Mouse (Mus musculus): ENCODE results near the gene Mpped1. TPM values are rescaled to one million over a fixed set of nuclear protein-coding genes. Genes with fewer than 3 reads are reported as not detected.
A peak's percentile ranks its signal among the peaks of the same experiment; 100 is the strongest.

Mpped1 gene
- polyA plus RNA-seq, 1 experiment from 2014 or later, result 30.6 TPM

DNA sequence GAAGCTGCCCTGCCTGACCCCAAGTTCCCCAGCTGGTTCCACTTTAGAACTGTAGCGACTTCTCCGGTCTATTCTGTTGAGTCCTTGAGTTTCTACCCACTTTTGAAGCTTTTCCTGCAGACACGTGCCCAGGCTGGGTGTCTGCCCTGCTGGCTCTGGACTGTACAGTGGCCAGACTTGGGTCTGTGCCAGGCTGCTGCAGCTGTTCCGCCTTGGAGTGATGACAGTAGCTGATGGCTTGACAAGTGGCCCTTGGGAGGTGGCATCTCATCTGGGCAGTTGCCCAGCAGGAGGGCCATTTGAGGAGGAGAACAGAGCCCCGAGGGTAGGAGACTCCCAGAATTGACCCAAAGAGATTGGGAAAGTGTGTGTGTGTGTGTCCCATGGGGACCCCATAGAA is 6.8 kb upstream of the Mpped1 start:
- WGBS, result 77% methylated on average over 5 of the region's 5 CpGs
- no peak for ATAC-seq (ENCODE audit: low FRiP score)
- H3K9ac ChIP-seq, result no peak overlapping the region
- H3K4me3 ChIP-seq (replicated peaks), result no peak overlapping the region
- no peak overlapping the region for H3K27ac ChIP-seq
- H3K4me1 ChIP-seq, result peaks cover 3% of the 10 kb centered on the region; the same call in 1 of the 2 replicates
- H3K4me2 ChIP-seq, result no peak overlapping the region
- H3K36me3 ChIP-seq (replicated peaks), result no peaks in the 10 kb centered on the region
- no peaks in the 10 kb centered on the region for H3K9me3 ChIP-seq
- H3K27me3 ChIP-seq, result peaks cover 20% of the 10 kb centered on the region

DNA sequence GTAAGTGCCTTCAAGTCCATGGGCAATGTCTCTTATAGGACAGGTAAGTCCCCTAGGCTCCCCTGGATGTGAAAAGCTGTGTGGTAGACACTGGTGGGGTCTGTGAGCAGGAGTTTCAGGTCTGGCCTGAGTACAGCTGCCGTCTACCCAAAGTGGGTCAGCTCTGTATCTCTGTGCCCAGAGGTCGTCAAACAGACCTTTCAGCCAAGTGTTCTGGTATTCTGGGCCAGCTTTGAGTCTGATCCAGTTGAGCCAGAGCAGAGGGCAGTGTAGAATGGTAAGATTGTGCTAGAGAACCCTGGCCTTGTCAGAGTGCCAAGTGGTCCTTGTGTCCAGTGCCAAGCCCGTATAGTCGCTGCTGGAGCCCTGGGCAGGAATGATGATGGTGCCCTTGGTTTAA is 6.3 kb upstream of the Mpped1 start:
- 91% methylated on average over 4 of the region's 4 CpGs for WGBS
- Histone ChIP-seq H3K4me1 (peaks cover 3% of the 10 kb centered on the region; the same call in 1 of the 2 replicates), H3K27me3 (peaks cover 23% of the 10 kb centered on the region), H3K9ac (no peak overlapping the region), H3K9me3 (no peaks in the 10 kb centered on the region), H3K36me3 (replicated peaks) (no peaks in the 10 kb centered on the region), H3K4me3 (replicated peaks) (no peak overlapping the region), H3K4me2 (no peak overlapping the region), H3K27ac (no peak overlapping the region)
- no peak for ATAC-seq (ENCODE audit: low FRiP score)

DNA sequence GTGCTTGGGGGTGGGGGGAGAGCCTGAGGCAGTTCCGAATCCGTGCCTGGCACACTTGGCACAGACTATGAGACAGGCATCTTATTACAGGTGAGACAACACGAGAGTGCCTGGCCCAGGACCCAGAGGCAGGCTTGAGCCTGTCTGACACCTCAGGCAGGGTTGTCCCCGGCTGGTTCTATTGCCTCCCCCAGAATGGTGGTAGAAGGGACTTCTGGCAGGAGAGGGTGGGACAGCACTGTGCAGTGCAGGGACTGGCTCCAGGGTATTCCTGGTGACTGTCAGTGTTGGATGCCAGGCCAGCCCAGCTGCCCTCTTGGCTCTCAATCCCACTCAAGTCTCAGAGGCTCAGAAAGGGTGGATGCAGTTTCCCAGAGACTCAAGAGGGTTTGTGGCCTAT is 4.3 kb upstream of the Mpped1 start:
- H3K4me2 ChIP-seq, result no peak overlapping the region
- H3K27ac ChIP-seq, result no peak overlapping the region
- ATAC-seq (ENCODE audit: low FRiP score), result no peak
- H3K9me3 ChIP-seq, result no peaks in the 10 kb centered on the region
- WGBS, result 69% methylated on average over 4 of the region's 4 CpGs
- H3K36me3 ChIP-seq (replicated peaks), result no peaks in the 10 kb centered on the region
- H3K4me1 ChIP-seq, result peaks cover 7% of the 10 kb centered on the region
- H3K4me3 ChIP-seq (replicated peaks), result no peak overlapping the region
- no peak overlapping the region for H3K9ac ChIP-seq
- peaks cover 33% of the 10 kb centered on the region for H3K27me3 ChIP-seq

DNA sequence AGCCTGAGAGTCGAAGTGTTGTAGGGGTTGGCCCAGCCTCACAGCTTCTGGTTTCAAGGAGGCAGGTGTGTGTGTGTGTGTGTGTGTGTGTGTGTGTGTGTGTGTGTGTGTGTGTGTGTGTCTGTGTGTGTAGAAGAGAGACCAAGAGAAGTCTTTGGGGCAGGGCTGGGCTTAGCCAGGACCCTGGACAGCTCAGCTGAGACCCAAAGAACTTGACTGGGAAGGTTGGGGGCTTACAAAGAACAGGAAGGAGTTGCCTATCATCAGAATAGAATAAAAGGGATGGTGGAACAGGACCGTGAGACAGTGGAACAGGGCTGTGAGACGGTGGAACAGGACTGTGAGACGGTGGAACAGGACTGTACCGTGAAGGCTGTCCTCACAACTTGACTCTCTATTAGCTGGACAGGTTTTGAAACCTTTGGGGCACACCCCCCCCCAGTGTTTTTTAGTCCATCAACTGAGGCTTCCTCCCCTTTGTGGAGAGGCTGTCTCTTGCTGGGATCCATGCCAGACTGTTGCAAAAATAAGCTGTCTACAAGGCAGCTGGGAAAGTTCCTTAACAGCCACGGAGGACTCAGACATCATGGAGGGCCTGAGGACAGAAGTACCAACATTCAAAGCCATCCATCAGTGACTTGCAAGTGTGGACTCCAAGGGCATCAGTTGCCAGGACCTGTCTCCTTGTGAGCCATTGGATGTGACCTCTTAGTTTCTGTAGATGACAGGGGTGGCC is 2.8 kb upstream of the Mpped1 start:
- H3K36me3 ChIP-seq (replicated peaks), result no peaks in the 10 kb centered on the region
- no peak overlapping the region for H3K27ac ChIP-seq
- no peak overlapping the region for H3K9ac ChIP-seq
- H3K9me3 ChIP-seq, result no peaks in the 10 kb centered on the region
- peaks cover 20% of the 10 kb centered on the region for H3K4me1 ChIP-seq
- ATAC-seq (ENCODE audit: low FRiP score), result no peak
- WGBS, result 85% methylated on average over 6 of the region's 6 CpGs
- H3K4me2 ChIP-seq, result no peak overlapping the region
- H3K27me3 ChIP-seq, result peaks cover 33% of the 10 kb centered on the region
- H3K4me3 ChIP-seq (replicated peaks), result no peak overlapping the region

DNA sequence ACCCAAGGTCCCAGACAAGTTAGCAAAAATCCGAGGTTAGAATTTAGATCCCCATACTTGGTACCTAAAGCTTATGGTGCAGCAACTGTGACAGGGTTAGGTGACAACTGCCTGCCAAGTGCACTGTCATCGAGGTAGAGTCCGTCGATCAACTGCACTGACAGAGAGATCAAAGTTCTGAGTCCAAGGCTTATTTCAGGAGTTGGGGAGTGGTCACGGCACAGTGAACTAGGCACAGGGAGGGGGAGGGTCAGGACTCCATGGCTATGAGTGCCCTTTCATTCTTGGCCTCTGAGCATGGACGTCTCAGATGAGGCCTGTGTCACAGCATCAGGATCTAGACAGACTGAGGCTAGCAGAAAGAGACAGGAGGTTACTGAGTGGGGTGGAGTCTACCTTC is 1.8 kb upstream of the Mpped1 start:
- Histone ChIP-seq H3K4me1 (peaks cover 29% of the 10 kb centered on the region), H3K27me3 (peaks cover 37% of the 10 kb centered on the region), H3K36me3 (replicated peaks) (no peaks in the 10 kb centered on the region), H3K4me3 (replicated peaks) (no peak overlapping the region), H3K9ac (no peak overlapping the region), H3K9me3 (no peaks in the 10 kb centered on the region), H3K27ac (no peak overlapping the region), H3K4me2 (no peak overlapping the region)
- WGBS, result 78% methylated on average over 6 of the region's 6 CpGs
- ATAC-seq (ENCODE audit: low FRiP score), result no peak

DNA sequence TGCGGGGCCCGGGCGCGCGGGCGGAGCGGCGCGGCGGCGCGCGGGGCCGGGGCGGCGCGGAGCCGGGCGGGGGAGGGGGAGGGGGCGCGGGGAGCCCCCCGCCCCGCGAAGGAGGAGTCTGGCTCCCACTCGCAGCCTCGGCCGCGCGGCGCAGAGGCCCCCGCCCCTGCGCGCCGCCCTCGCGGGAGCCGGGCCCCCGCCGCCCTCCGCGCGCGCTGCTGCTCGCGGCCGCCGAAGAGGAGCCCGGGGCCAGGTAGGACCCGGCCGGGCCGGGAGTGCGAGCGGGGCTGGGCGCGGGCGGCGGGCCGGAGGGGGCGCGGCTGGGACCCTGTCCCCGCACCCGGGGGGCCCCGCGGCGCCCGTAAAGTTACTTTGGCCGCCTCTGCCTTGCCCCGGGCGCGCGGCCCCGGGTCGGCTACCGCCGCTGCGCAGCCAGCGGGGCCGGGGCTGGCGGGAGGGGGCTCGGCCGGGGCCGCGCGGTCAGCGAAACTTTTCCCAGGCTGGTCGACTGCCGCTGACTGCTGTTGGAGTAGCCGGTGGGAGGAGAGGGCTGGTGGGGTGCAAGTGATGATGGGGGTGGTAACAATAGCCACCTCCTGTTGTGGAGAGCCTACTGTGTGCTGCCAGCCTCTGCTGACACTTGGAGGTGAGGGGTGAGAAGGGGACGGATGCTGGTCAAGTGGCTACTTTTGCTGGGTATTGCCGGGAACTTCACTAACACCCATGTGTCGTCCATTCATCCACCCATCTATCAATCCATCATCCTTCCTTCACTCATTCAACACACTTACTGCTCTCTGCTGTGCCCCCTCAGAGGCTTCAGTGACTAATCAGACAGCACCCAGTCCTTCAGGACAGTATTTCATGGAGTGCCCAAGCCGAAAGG is 831 bp downstream of the Mpped1 start:
- peak; percentile 34 for ATAC-seq (ENCODE audit: low FRiP score)
- Histone ChIP-seq H3K4me3 (replicated peaks) (peak overlapping the region; percentile 79), H3K4me2 (peak overlapping the region; percentile 89), H3K9ac (peak overlapping the region; percentile 85), H3K4me1 (peaks cover 31% of the 10 kb centered on the region), H3K36me3 (replicated peaks) (no peaks in the 10 kb centered on the region), H3K9me3 (no peaks in the 10 kb centered on the region), H3K27ac (peak overlapping the region; percentile 60; the same call in 1 of the 2 replicates), H3K27me3 (peaks cover 38% of the 10 kb centered on the region)
- 3% methylated on average over 41 of the region's 92 CpGs for WGBS

DNA sequence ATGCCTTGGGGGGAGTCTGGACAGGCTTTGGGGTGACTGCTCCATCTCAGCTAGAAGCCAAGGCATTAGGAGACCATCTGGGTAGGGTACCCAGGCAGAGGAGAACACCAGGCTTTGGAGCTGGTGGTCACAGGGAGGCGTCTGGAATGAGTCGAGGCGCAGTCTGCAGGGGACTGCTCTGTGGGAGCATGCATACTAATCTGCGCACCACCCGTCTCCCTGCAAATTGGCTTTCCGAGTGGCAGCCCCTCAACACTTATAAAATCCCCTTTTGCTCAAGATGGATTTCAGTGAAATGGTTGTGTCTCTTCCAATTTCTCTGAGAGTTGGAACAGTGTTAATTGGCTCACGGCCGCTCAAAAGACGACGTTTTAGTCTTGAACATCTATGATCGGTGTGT is 2.0 kb downstream of the Mpped1 start:
- peak overlapping the region; percentile 79 for H3K4me3 ChIP-seq (replicated peaks)
- H3K4me1 ChIP-seq, result peaks cover 31% of the 10 kb centered on the region
- peak overlapping the region; percentile 89 for H3K4me2 ChIP-seq
- peaks cover 38% of the 10 kb centered on the region for H3K27me3 ChIP-seq
- 54% methylated on average over 11 of the region's 11 CpGs for WGBS
- peak overlapping the region; percentile 60; the same call in 1 of the 2 replicates for H3K27ac ChIP-seq
- H3K36me3 ChIP-seq (replicated peaks), result no peaks in the 10 kb centered on the region
- H3K9me3 ChIP-seq, result no peaks in the 10 kb centered on the region
- H3K9ac ChIP-seq, result no peak overlapping the region
- no peak for ATAC-seq (ENCODE audit: low FRiP score)

DNA sequence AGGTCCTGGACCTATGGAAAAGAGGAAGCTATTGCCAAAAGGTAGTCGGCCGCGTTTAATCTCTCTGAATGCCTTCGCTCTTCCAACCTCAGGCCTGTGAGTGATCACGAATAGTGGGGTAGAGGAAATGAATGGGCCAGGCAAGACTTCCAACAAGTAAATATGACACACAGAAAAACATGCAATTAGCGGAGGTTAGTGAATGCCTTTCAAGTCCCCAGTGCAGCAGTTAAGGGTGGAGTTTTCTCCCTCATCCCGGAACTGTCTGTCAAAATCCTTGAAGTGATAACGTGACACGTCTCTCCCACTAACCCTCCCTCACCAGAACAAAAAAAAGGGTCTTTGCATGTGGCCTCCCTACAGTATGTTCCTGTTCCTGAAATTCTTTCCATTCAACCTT is 3.0 kb downstream of the Mpped1 start:
- no peak overlapping the region; the same call in 1 of the 2 replicates for H3K9ac ChIP-seq

DNA sequence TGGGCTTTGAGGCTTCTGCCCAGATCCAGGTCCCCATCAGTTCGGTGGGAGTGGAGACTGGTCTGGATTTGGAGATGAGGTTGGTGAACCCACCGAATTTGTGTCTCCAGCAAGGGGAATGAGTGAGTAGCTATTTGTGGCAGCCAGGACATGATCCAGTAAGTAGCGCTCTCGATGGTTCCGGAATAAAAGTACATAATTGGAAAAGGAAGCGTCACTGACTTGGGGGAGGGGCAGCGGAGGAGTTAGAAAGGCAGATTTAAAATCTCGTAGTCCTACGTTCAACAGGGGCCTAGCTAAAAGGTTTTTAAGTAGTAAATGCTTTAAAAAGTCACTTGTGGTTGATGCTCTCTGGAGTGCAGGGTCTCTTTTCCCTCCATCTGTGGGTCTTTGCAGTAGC is 5.5 kb downstream of the Mpped1 start:
- Histone ChIP-seq H3K9ac (no peak overlapping the region), H3K4me1 (peaks cover 27% of the 10 kb centered on the region), H3K4me3 (replicated peaks) (no peak overlapping the region), H3K27me3 (peaks cover 11% of the 10 kb centered on the region), H3K9me3 (no peaks in the 10 kb centered on the region), H3K27ac (no peak overlapping the region), H3K36me3 (replicated peaks) (no peaks in the 10 kb centered on the region), H3K4me2 (no peak overlapping the region)
- no peak for ATAC-seq (ENCODE audit: low FRiP score)
- 67% methylated on average over 9 of the region's 9 CpGs for WGBS

More for the DNA sequence above, 3.0 kb downstream of the Mpped1 start:
- H3K4me3 ChIP-seq (replicated peaks), result no peak overlapping the region
- H3K27me3 ChIP-seq, result peaks cover 33% of the 10 kb centered on the region
- WGBS, result 28% methylated on average over 9 of the region's 9 CpGs
- no peaks in the 10 kb centered on the region for H3K36me3 ChIP-seq (replicated peaks)
- 0 out of 2 replicates have a peak, but pooled peaks have one; percentile 13 for ATAC-seq (ENCODE audit: low FRiP score)
- H3K4me2 ChIP-seq, result peak overlapping the region; percentile 89
- 0 out of 2 replicates have a peak overlapping the region, but pooled peaks have one; percentile 42 for H3K27ac ChIP-seq
- peaks cover 31% of the 10 kb centered on the region for H3K4me1 ChIP-seq
- no peaks in the 10 kb centered on the region for H3K9me3 ChIP-seq

DNA sequence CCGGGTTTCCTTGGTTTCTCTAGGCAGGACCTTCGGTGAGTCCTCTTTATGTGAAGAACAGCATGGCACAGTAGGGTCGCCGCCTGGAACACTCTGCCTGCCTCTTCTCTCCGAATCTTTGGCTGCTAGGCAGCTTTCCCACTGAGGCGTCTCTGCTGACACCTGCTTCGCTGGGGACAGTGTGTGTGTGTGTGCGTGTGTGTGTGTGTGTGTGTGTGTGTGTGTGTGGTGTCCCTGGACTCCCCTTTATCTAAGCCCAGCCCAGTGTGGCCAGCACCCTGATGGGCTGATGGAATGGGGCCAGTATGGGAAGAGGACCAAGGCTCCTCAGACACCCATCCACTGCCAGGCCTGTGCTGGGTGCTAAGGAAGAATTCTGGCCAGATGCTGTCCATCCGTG is 9.8 kb downstream of the Mpped1 start:
- H3K36me3 ChIP-seq (replicated peaks), result peaks cover 5% of the 10 kb centered on the region; the same call in 1 of the 2 replicates
- WGBS, result 82% methylated on average over 9 of the region's 9 CpGs
- no peaks in the 10 kb centered on the region for H3K9me3 ChIP-seq
- H3K27ac ChIP-seq, result no peak overlapping the region
- no peak for ATAC-seq (ENCODE audit: low FRiP score)
- no peaks in the 10 kb centered on the region for H3K27me3 ChIP-seq
- H3K9ac ChIP-seq, result no peak overlapping the region
- peaks cover 6% of the 10 kb centered on the region for H3K4me1 ChIP-seq
- no peak overlapping the region for H3K4me2 ChIP-seq
- H3K4me3 ChIP-seq (replicated peaks), result no peak overlapping the region

DNA sequence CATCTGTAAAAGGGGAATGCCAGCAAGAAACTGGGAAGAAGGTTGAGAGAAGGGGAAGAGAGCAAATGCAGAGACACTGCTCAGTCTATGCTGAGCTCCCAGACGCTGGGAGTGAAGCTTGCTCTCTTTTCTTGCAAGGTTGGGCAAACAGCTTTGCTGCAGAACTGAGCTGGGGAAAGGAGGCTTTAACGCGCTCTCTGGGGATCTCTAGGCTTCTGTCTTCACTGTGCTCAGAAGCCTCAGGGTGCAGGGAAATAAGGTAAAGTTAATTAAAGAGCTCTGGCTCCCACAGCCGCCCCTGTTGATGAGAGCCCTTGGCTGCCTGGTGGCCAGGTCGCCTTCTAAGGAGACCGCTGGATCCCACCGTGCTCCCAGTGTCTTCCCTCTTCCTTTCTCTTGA is 17.7 kb downstream of the Mpped1 start:
- H3K27me3 ChIP-seq, result 0 out of 2 replicates have a peak, but pooled peaks cover 3% of the 10 kb centered on the region
- H3K4me2 ChIP-seq, result no peak overlapping the region
- H3K36me3 ChIP-seq (replicated peaks), result peaks cover 3% of the 10 kb centered on the region; the same call in 1 of the 2 replicates
- no peak overlapping the region for H3K4me3 ChIP-seq (replicated peaks)
- H3K4me1 ChIP-seq, result peaks cover 31% of the 10 kb centered on the region
- no peak for ATAC-seq (ENCODE audit: low FRiP score)
- H3K9ac ChIP-seq, result no peak overlapping the region
- 51% methylated on average over 7 of the region's 7 CpGs for WGBS
- no peak overlapping the region for H3K27ac ChIP-seq
- H3K9me3 ChIP-seq, result no peaks in the 10 kb centered on the region

DNA sequence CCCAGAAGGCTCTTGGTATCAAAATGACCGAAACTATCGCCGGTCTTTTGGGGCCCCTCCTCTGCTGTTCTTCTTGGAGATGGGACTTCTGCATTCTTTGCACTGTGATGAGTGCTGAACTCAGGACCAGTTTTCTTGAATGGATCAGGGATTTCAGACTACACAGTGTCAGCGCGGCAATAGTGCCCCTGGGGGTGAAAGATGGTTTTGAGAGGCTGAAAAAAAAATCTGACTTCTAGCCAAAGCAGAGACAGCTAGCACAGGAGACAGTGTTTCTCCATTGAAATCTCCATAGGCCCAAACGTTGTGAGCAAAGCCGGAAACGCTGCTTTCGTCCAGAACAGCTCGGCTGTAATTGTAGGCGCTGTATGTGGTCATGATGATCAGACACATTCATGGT is 19.7 kb downstream of the Mpped1 start:
- H3K4me2 ChIP-seq, result no peak overlapping the region
- H3K9me3 ChIP-seq, result no peaks in the 10 kb centered on the region
- 0 out of 2 replicates have a peak, but pooled peaks cover 3% of the 10 kb centered on the region for H3K27me3 ChIP-seq
- H3K27ac ChIP-seq, result no peak overlapping the region
- no peak for ATAC-seq (ENCODE audit: low FRiP score)
- peaks cover 31% of the 10 kb centered on the region for H3K4me1 ChIP-seq
- WGBS, result 86% methylated on average over 11 of the region's 11 CpGs
- H3K4me3 ChIP-seq (replicated peaks), result no peak overlapping the region
- H3K9ac ChIP-seq, result no peak overlapping the region
- no peaks in the 10 kb centered on the region for H3K36me3 ChIP-seq (replicated peaks)

Data from forebrain, embryonic 12.5 days (tissue).